Mouse (Mus musculus): ENCODE results near the gene Galnt18.

DNA sequence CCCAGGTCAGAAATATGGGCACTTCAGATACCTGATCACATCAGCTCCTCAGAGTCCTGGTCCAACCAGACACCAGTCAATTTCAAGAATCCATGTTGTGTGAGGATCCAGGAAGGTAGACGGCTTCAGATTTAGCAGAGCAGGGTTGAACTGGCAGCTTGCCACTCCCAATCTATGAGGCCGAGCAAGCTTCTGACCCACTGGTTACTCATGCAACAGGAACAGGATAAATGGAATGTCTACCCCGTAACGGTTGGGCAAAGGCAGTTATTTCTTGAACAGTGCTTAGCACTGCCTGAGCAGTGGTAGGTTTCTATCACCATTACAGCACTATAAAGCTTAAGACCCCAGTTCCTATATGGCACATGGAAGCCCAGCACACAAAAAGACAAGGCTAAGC is 148.5 kb downstream of the Galnt18 start:
- no peak for TF ChIP-seq POLR2A (IDR thresholded peaks at IDR 0.05; ENCODE audit: low read depth, low read length)
- no peak for TF ChIP-seq CTCF (IDR thresholded peaks at IDR 0.05; ENCODE audit: extremely low read depth, insufficient read length, insufficient replicate concordance, low read depth, low read length)

Measured in small intestine, adult 2 months (tissue).